Mouse (Mus musculus) small intestine, adult 2 months (tissue): Measurements from ENCODE around the gene 2610028H24Rik. TPM values are rescaled to one million over a fixed set of nuclear protein-coding genes. Genes with fewer than 3 reads are reported as not detected.

ENCODE experiments used
- H3K27ac ChIP-seq: fragments of 200-500 bp; 2 replicates; pipeline ENCODE4 v1.5.1; 2012; ENCODE audit warnings: low read depth, low read length, control low read depth, inconsistent platforms; ENCODE audit not compliant: insufficient read depth
- H3K27me3 ChIP-seq: fragments of 200-500 bp; 2 replicates; pipeline ENCODE4 v1.6.1; 2012; ENCODE audit warnings: mild to moderate bottlenecking, moderate library complexity, low read length, inconsistent platforms; ENCODE audit not compliant: control insufficient read depth, insufficient read depth
- H3K36me3 ChIP-seq: fragments of 200-500 bp; 2 replicates; pipeline ENCODE4 v1.6.1; 2012; ENCODE audit warnings: mild to moderate bottlenecking, low read length, control low read depth, inconsistent platforms; ENCODE audit not compliant: control insufficient read depth, insufficient read depth
- H3K4me1 ChIP-seq: fragments of 200-500 bp; 2 replicates; pipeline ENCODE4 v1.6.1; 2012; ENCODE audit warnings: low read length, inconsistent platforms, mixed read lengths; ENCODE audit not compliant: control insufficient read depth, insufficient read depth, insufficient read length
- H3K4me3 ChIP-seq: fragments of 200-500 bp; 2 replicates; pipeline ENCODE4 v1.5.1; 2012; ENCODE audit warnings: low read depth, mild to moderate bottlenecking, control low read depth, inconsistent platforms, low read length, moderate library complexity
- CTCF ChIP-seq: fragments of 200-500 bp; IDR thresholded peaks from 2 replicates; pipeline ENCODE4 v1.5.1; 2012; ENCODE audit warnings: low read depth, mild to moderate bottlenecking, control low read depth, inconsistent platforms, low read length, moderate library complexity, mixed read lengths; ENCODE audit not compliant: insufficient replicate concordance, insufficient read length; ENCODE audit errors: extremely low read depth
- POLR2A ChIP-seq: fragments of 200-500 bp; IDR thresholded peaks from 2 replicates; pipeline ENCODE4 v1.6.1; 2012; ENCODE audit warnings: low read depth, mild to moderate bottlenecking, control low read depth, inconsistent platforms, low read length, moderate library complexity
- WGBS: fragments of 180-500 bp; shearing (Covaris S2); methylation state at CpG from one replicate; pipeline ENCODE4 v1.1.7; 2018; 5-methylcytosine and 5-hydroxymethylcytosine counted together
- polyA plus RNA-seq: library from polyadenylated mRNA; depleted of rRNA; stranded (reverse); fragments of >200 nt; gene quantifications from 2 replicates; pipeline ENCODE4 v1.2.3, GENCODE M21; 2012; rRNA removed

Gene 2610028H24Rik
- not detected in 2 replicates for polyA plus RNA-seq

GRCm38 (mm10) chr10:76448851-76449250 is at the start of gene 2610028H24Rik:
Gene 2610028H24Rik (plus strand): TSS chr10:76449081.
- Histone ChIP-seq H3K4me1 (peaks cover 9% of the 10 kb centered on the region; the same call in 1 of the 2 replicates), H3K27ac (no peak within 1 kb of the TSS), H3K27me3 (no peaks in the 10 kb centered on the region), H3K4me3 (no peak within 1 kb of the TSS), H3K36me3 (no peaks in the 10 kb centered on the region)
- WGBS, result 61% methylated on average over 5 of the region's 5 CpGs
- TF ChIP-seq CTCF (no peak), POLR2A (no peak)

- H3K27me3 ChIP-seq, result no peaks in the 10 kb centered on the region
- no peaks in the 10 kb centered on the region for H3K4me1 ChIP-seq
- H3K36me3 ChIP-seq, result peaks cover 73% of the 10 kb centered on the region
- H3K27ac ChIP-seq, result no peak overlapping the region
- no peak overlapping the region for H3K4me3 ChIP-seq
- 94% methylated on average over 10 of the region's 10 CpGs for WGBS
- TF ChIP-seq CTCF (no peak), POLR2A (no peak)
Observed at GRCm38 (mm10) chr10:76408520-76408919, 40.4 kb upstream of the 2610028H24Rik start.

DNA sequence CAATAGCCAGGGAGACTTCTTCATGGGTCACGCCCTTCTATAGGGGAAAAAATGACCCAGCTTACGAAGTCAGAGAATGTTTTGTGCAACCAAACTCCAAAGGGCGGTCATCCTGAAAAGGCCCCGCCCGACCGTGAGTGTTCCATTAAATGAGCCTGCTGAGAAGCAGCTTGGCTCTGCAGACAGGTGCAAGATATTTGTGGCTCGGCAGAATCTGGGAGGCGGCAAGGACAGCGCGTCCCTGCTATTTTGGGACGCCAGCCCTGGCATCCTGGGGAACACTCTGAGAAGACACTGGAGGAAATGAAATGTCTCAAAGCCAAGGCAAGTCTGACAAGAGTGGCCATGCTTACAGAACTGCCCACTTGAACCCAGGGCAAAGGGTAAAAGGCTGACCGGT is 32.1 kb upstream of the 2610028H24Rik start:
- Histone ChIP-seq H3K27ac (no peak overlapping the region), H3K4me3 (no peak overlapping the region), H3K36me3 (peaks cover 70% of the 10 kb centered on the region), H3K27me3 (no peaks in the 10 kb centered on the region), H3K4me1 (no peaks in the 10 kb centered on the region)
- TF ChIP-seq POLR2A (no peak), CTCF (no peak)
- 83% methylated on average over 12 of the region's 12 CpGs for WGBS

DNA sequence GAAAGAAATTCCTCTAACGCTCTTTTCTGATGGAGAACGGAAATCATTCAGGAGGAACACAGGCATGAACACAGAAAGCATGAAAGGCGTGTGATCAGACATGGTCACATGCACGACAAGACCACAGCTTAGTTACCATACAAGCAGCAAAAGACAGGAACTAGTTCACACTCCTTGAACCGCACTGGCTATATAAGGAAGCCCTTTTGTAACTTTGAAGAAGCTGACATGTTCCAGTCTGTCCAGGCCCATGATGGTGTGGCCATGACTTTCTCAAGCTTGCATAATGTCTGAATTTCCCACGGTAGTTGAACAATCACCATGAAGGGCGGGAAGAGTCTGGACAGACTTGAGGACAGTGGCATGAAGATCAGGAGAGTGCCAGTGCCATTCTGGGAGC is 23.2 kb upstream of the 2610028H24Rik start:
- no peaks in the 10 kb centered on the region for H3K27me3 ChIP-seq
- H3K4me3 ChIP-seq, result no peak overlapping the region
- TF ChIP-seq POLR2A, result no peak
- no peak for TF ChIP-seq CTCF
- no peak overlapping the region for H3K27ac ChIP-seq
- no peaks in the 10 kb centered on the region for H3K4me1 ChIP-seq
- WGBS, result 88% methylated on average over 7 of the region's 7 CpGs
- H3K36me3 ChIP-seq, result peaks cover 66% of the 10 kb centered on the region

DNA sequence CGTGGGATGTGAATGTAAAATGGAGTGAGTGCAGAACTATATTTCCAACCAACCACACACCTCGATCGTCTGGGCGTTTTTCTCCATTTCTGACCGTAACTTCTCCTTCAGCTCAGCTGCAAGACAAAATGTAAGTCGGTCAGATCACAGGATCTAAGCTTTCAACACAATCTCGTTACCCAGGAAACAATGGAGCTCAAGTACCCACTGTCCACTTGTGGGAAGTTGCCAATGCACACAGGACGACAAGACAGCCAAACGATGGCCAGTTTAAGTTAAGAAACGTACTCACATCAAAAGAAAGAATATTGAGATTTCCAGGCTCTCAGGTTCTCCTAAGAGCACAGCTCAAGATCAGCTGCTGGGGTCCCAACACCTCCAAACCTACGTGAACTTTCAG is 15.0 kb upstream of the 2610028H24Rik start:
- TF ChIP-seq CTCF, result no peak
- TF ChIP-seq POLR2A, result no peak
- peaks cover 75% of the 10 kb centered on the region for H3K36me3 ChIP-seq
- H3K4me1 ChIP-seq, result no peaks in the 10 kb centered on the region
- 95% methylated on average over 11 of the region's 11 CpGs for WGBS
- no peak overlapping the region for H3K4me3 ChIP-seq
- H3K27ac ChIP-seq, result no peak overlapping the region
- H3K27me3 ChIP-seq, result no peaks in the 10 kb centered on the region

DNA sequence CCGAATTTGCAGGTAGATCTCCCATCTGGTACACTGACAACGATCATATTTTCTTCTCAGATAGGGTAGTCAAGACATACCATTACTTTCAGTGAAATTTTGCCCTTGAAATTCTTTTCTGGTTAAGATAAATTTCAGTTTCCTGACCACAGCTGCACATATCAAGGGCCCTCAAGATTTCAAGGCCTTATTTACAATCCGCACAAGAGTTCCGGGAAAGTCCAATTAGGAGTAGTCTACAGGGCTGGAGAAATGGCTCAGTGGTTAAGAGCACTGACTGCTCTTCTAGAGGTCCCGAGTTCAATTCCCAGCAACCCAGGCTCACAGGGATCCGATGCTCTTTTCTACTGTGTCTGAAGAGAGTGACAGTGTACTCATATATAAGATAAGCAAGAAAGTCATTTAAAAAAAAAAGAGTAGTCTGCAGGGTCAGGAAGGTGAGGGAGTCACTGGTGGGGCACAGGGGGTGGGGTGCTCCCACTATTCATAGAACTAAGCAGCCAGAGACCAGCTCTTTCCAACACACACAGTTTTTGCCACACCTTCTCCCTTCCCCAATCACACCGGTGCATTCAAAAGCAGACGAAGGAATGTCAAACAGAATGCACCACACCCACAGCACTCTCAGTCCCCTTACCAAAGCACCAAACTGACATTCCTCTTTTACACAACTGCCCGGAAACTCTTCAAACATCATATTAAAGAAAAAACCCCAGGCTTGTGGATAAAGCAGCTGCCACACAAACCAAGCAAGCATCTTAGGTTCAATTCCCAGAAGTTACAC is 9.6 kb upstream of the 2610028H24Rik start:
- peaks cover 3% of the 10 kb centered on the region; the same call in 1 of the 2 replicates for H3K4me1 ChIP-seq
- H3K27ac ChIP-seq, result no peak overlapping the region
- no peaks in the 10 kb centered on the region for H3K27me3 ChIP-seq
- TF ChIP-seq POLR2A, result no peak
- no peak for TF ChIP-seq CTCF
- no peak overlapping the region for H3K4me3 ChIP-seq
- WGBS, result 78% methylated on average over 9 of the region's 9 CpGs
- peaks cover 41% of the 10 kb centered on the region for H3K36me3 ChIP-seq

DNA sequence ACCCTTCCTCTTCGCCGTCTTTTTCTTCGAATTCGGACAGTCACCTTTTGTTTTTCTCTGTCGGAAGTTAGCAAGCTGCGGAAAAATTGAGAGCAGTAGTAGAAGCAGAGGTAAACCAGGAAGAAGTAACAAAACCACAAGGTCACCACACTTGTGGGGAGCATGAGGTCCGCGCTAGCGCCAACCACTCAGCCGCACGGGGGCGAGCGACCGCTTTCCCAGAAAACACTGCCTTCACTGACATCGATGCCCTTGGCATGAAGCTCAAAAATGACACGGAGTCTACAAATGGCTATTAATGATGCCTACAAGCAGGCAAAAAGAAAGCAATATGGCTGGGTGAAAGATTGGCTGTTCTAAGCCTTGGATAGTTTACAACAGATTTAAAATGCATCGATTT is 8.6 kb upstream of the 2610028H24Rik start, which contains the start of gene AC141477.1:
TSS of gene AC141477.1 (minus strand) at position 164 of the 400 bp plus-strand sequence.
- WGBS, result 91% methylated on average over 17 of the region's 17 CpGs
- H3K36me3 ChIP-seq, result peaks cover 32% of the 10 kb centered on the region
- no peak within 1 kb of the TSS for H3K27ac ChIP-seq
- no peak within 1 kb of the TSS for H3K4me3 ChIP-seq
- H3K4me1 ChIP-seq, result peaks cover 3% of the 10 kb centered on the region; the same call in 1 of the 2 replicates
- TF ChIP-seq POLR2A, result no peak
- TF ChIP-seq CTCF, result no peak
- H3K27me3 ChIP-seq, result no peaks in the 10 kb centered on the region
